ENCODE assay signal across 10 mouse cellular contexts in genomic region chr1:133777651-133778231, GRCm38 (mm10). TPM values are rescaled to one million over a fixed set of nuclear protein-coding genes. Genes with fewer than 3 reads are reported as not detected.
DNase-seq lines count a peak whose midpoint lies in the region; ATAC-seq lines count a peak whose summit lies in the region.
"Had no signal": no experiment of that assay in that cellular context is flagged by ENCODE, and none has a peak within 500 bp of the region (broad histone marks: within the 10 kb centered on the region; RNA-seq: fewer than 3 reads in every experiment).

No protein-coding gene starts in this region.

- H3K27me3 ChIP-seq in midbrain, embryonic 11.5 days (ENCODE audit: control insufficient read depth, insufficient read depth, low read length): no peaks in the 10 kb centered on the region
- no peaks in the 10 kb centered on the region for H3K27me3 ChIP-seq in midbrain, embryonic 13.5 days
- H3K27me3 ChIP-seq in limb, embryonic 12.5 days: no peaks in the 10 kb centered on the region
- H3K27me3 ChIP-seq in stomach, embryonic 16.5 days (ENCODE audit: control insufficient read depth, insufficient read depth, low read length): no peaks in the 10 kb centered on the region
- H3K27me3 ChIP-seq: heart, embryonic 15.5 days had no signal

- H3K9me3 ChIP-seq in midbrain, embryonic 11.5 days (ENCODE audit: control insufficient read depth, low read length): no peaks in the 10 kb centered on the region
- no peaks in the 10 kb centered on the region for H3K9me3 ChIP-seq in midbrain, embryonic 13.5 days
- no peaks in the 10 kb centered on the region for H3K9me3 ChIP-seq in limb, embryonic 12.5 days
- H3K9me3 ChIP-seq in stomach, embryonic 16.5 days (replicated peaks; ENCODE audit: control insufficient read depth, low read length): no peaks in the 10 kb centered on the region
- H3K9me3 ChIP-seq: heart, embryonic 15.5 days had no signal

- no peak overlapping the region for H3K4me2 ChIP-seq in midbrain, embryonic 11.5 days
- no peak overlapping the region for H3K4me2 ChIP-seq in midbrain, embryonic 13.5 days (replicated peaks)
- H3K4me2 ChIP-seq in limb, embryonic 12.5 days: no peak overlapping the region
- no peak overlapping the region for H3K4me2 ChIP-seq in stomach, embryonic 16.5 days (ENCODE audit: low read depth, low read length)
- H3K4me2 ChIP-seq: heart, embryonic 15.5 days had no signal

- no peaks in the 10 kb centered on the region for H3K4me1 ChIP-seq in midbrain, embryonic 11.5 days (ENCODE audit: control insufficient read depth, insufficient read depth, low read length)
- peaks cover 7% of the 10 kb centered on the region; the same call in 1 of the 2 replicates for H3K4me1 ChIP-seq in midbrain, embryonic 13.5 days (replicated peaks)
- 0 out of 2 replicates have a peak, but pooled peaks cover 6% of the 10 kb centered on the region for H3K4me1 ChIP-seq in limb, embryonic 12.5 days (replicated peaks)
- peaks cover 4% of the 10 kb centered on the region; the same call in 1 of the 2 replicates for H3K4me1 ChIP-seq in stomach, embryonic 16.5 days (ENCODE audit: control insufficient read depth, insufficient read depth, low read length)

- no peak overlapping the region for H3K9ac ChIP-seq in midbrain, embryonic 11.5 days (ENCODE audit: low read length)
- H3K9ac ChIP-seq in midbrain, embryonic 13.5 days (replicated peaks): no peak overlapping the region
- 0 out of 2 replicates have a peak overlapping the region, but pooled peaks have one; percentile 18 for H3K9ac ChIP-seq in limb, embryonic 12.5 days (replicated peaks)
- peak overlapping the region; percentile 4; the same call in 1 of the 2 replicates for H3K9ac ChIP-seq in stomach, embryonic 16.5 days (ENCODE audit: low read length)
- H3K9ac ChIP-seq: heart, embryonic 15.5 days had no signal

- no peak for ATAC-seq in midbrain, embryonic 11.5 days (ENCODE audit: low FRiP score)
- ATAC-seq in midbrain, embryonic 13.5 days: no peak
- no peak for ATAC-seq in limb, embryonic 12.5 days (ENCODE audit: insufficient number of reproducible peaks, insufficient read depth, low FRiP score, low TSS enrichment, low read depth)
- ATAC-seq in stomach, embryonic 16.5 days (ENCODE audit: insufficient read depth, low FRiP score): peak; percentile 44; the same call in 1 of the 2 replicates

- WGBS in midbrain, embryonic 11.5 days: 79% methylated on average over 15 of the region's 15 CpGs
- 78% methylated on average over 15 of the region's 15 CpGs for WGBS in midbrain, embryonic 13.5 days
- whole genome bisulfite sequencing in limb, embryonic 12.5 days: 72% methylated on average over 15 of the region's 15 CpGs
- 71% methylated on average over 15 of the region's 15 CpGs for WGBS in stomach, embryonic 16.5 days

- no peak overlapping the region for H3K4me3 ChIP-seq in midbrain, embryonic 11.5 days (ENCODE audit: low read depth, low read length)
- no peak overlapping the region for H3K4me3 ChIP-seq in midbrain, embryonic 13.5 days (replicated peaks)
- H3K4me3 ChIP-seq in limb, embryonic 12.5 days (replicated peaks): no peak overlapping the region
- H3K4me3 ChIP-seq in stomach, embryonic 16.5 days (replicated peaks; ENCODE audit: low read length): no peak overlapping the region
- H3K4me3 ChIP-seq: heart, embryonic 15.5 days had no signal

- H3K27ac ChIP-seq in midbrain, embryonic 11.5 days (ENCODE audit: low read depth, low read length): no peak overlapping the region
- H3K27ac ChIP-seq in midbrain, embryonic 13.5 days: no peak overlapping the region
- H3K27ac ChIP-seq in limb, embryonic 12.5 days: no peak overlapping the region
- H3K27ac ChIP-seq in stomach, embryonic 16.5 days (ENCODE audit: low read length): peak overlapping the region; percentile 51; the same call in 1 of the 2 replicates
- H3K27ac ChIP-seq: heart, embryonic 15.5 days had no signal

- peak; percentile 71 for DNase-seq in midbrain, embryonic 11.5 days (ENCODE audit: low spot score, missing footprints)
- peak; percentile 42 for DNase-seq in ZHBTc4 (ENCODE audit: low read depth, low spot score)
- no peak for DNase-seq in layer of hippocampus, adult 11-12 months (ENCODE audit: low spot score)
- DNase-seq in testis, postnatal 14 days (ENCODE audit: low spot score): no peak
- DNase-seq: cerebellum, adult 8-10 months; kidney, adult 2 months had no signal

- no peaks in the 10 kb centered on the region for H3K36me3 ChIP-seq in midbrain, embryonic 11.5 days (ENCODE audit: control insufficient read depth, insufficient read depth, low read length)
- no peaks in the 10 kb centered on the region for H3K36me3 ChIP-seq in midbrain, embryonic 13.5 days
- H3K36me3 ChIP-seq in limb, embryonic 12.5 days: no peaks in the 10 kb centered on the region
- H3K36me3 ChIP-seq in stomach, embryonic 16.5 days (ENCODE audit: control insufficient read depth, insufficient read depth, low read length): no peaks in the 10 kb centered on the region
- H3K36me3 ChIP-seq: heart, embryonic 15.5 days had no signal

RNA-seq across cellular contexts. Expression of gene Atp2b4, which starts 23.1 kb away (rescaled TPM):
- 7.6 and 8.3 TPM in 2 replicates for polyA plus RNA-seq in midbrain, embryonic 11.5 days (2014; fragmentation: Nextera tagmentation; extraction: Ambion mirVana)
- polyA plus RNA-seq in midbrain, embryonic 13.5 days (2015; fragmentation: Nextera tagmentation; extraction: Ambion mirVana): 7.8 and 8.2 TPM in 2 replicates
- 8.5 and 9.4 TPM in 2 replicates for polyA plus RNA-seq in limb, embryonic 12.5 days (2016; fragmentation: Nextera tagmentation; extraction: Ambion mirVana)
- 22.3 and 23.9 TPM in 2 replicates for polyA plus RNA-seq in stomach, embryonic 16.5 days (2015; fragmentation: Nextera tagmentation; extraction: Ambion mirVana)

Comparison
In these comparisons a context has a peak if more than half of its experiments do, and no peak if none do; other contexts are left out.
1. DNase-seq: peak in midbrain, embryonic 11.5 days (single experiment) and ZHBTc4 (single experiment); none in layer of hippocampus, adult 11-12 months (single experiment) and testis, postnatal 14 days (single experiment).
2. H3K9ac ChIP-seq: peak in limb, embryonic 12.5 days (single experiment) and stomach, embryonic 16.5 days (single experiment); none in midbrain, embryonic 11.5 days (single experiment) and midbrain, embryonic 13.5 days (single experiment).